Mouse (Mus musculus) lung, postnatal 25 days (tissue): Measurements from ENCODE around the gene Dusp12.
A peak's percentile ranks its signal among the peaks of the same experiment; 100 is the strongest.

Source experiments
- DNase-seq: peaks from one replicate; pipeline ENCODE4 v3.0.0; 2022; ENCODE audit warnings: low spot score

Dusp12 gene

DNA sequence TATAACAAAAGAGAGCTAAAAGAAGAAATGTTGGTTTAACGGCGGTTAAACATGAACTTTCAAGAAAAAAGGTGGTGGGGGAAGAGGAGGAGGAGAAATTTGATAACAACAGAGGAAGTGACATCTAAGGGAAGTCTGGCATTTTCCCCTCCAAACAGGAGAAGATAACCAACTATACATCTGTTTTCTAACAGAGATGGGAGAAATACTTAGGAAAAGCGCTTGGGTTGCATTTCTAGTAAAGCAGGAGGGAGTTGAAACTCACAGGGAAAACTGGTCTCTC, 23.0 kb downstream of the Dusp12 start:
- DNase-seq = no peak

DNA sequence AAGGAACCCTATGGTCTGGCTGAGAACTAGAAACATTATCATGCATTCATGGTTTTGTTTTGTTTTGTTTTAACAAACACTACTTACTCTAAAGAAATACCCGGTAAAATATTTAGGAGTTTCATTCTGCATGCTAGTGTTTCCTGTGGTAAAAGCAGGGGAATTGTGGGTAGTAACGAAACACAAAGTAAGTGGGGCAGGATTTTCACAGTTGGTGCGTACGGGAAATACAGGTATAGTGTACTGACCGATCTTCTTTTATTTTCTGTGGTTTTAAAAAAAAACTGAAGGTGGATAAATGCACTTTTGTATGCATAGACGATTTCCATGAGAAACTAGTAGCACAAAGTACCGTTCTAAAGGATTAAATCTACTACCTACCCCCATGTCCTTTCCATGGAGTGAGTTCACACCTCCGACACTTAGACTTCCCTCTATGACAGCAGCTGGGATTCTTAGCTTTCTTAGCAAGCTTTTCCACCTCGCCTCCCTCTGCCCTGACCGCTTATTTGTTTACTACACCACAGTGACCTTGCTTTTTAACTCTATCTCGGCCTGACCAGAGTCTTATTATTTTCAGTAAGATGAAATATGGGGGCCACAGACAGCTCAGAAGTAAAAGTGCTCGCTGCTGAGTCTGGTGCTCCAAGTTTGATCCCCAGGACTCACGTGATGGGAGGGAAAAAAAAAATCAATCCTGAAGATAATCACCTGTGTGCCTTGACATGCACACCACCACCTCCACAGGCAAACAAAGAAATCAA, 23.5 kb downstream of the Dusp12 start:
- no peak for DNase-seq

DNA sequence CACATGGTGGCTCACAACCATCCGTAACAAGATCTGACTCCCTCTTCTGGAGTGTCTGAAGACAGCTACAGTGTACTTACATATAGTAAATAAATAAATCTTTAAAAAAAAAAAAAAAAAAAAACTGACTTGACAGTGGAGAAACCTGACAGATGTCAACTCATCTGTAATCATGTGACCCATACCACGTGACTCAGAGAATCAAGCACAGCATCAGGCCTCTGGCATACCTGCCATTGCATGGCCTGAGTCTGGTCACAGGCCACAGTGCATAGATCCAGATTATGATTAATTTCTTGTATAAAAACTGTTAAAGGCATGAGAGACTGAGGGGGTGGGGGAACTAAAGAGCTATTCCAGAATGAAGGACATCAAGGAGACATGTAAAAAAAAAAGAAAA, 26.5 kb downstream of the Dusp12 start:
- no peak for DNase-seq

DNA sequence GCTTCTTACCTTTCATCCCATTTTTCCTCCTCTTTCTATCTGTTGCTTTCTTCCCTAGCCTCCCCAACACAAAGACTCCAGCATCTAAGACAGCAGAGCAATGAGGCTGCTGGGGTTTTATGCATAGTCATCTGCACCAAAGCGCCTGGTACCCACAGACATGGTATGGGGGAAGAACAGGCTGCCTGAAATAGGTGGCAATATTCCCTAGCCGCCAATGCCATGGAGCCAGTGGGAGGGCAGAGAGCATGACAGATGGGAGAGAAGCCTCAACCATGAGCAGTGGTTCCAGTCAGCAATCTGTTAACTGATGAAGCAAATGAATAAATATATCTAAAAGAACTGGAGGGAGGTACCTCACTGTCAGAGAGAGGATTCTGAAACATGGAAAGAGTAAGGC, 28.0 kb downstream of the Dusp12 start:
- DNase-seq = no peak

DNA sequence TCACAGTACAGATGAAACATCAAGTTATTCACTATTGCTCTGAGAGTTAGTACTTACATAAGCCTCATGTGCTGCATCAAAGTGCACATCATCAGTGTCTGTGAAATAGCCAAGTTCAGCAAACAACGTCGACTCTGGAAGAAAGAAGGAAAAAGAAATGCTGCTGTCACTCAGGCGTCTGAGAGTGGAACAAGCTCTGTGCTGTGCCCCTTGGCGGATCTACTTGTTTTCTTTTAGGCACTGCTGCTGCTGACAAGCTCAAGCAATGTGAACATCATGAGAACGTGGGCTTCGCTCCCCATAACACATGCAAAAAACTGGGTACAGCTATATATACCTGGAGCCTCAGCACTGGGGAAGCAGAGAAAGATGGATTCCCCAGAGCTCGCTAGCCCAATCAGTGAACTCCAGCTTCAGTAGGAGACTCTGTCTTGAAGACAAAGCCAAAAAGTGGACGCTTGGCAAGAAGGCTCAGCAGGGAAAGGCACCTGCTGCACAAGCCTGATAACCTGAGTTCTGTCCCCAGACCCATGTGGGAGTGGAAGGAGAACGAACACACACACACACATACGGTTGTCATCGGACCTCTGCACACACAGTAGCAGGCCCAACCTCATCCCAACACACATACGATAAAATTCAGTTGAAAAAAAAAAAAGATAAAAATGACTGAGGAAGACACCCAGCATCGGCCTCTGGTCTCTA, 30.1 kb downstream of the Dusp12 start:
- peak; percentile 43 for DNase-seq

DNA sequence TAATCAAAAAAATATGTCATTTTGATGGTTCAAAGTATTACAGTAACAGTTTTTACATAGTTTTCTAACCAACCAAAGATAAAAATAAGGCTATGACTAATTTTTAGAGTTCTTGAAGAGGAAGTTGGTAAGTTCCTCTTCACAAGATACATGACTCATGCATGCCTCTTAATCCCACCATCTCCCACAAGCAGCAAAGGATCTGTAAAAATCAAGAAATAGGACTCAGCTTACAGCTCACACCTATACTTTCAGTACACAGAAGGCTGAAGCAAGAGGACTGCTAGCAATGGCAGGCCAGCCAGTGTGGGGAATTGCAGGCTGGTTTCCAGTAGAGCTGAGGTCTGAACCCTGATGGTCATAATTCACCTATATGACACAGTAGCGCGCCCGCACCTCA, 31.7 kb downstream of the Dusp12 start:
- no peak for DNase-seq

DNA sequence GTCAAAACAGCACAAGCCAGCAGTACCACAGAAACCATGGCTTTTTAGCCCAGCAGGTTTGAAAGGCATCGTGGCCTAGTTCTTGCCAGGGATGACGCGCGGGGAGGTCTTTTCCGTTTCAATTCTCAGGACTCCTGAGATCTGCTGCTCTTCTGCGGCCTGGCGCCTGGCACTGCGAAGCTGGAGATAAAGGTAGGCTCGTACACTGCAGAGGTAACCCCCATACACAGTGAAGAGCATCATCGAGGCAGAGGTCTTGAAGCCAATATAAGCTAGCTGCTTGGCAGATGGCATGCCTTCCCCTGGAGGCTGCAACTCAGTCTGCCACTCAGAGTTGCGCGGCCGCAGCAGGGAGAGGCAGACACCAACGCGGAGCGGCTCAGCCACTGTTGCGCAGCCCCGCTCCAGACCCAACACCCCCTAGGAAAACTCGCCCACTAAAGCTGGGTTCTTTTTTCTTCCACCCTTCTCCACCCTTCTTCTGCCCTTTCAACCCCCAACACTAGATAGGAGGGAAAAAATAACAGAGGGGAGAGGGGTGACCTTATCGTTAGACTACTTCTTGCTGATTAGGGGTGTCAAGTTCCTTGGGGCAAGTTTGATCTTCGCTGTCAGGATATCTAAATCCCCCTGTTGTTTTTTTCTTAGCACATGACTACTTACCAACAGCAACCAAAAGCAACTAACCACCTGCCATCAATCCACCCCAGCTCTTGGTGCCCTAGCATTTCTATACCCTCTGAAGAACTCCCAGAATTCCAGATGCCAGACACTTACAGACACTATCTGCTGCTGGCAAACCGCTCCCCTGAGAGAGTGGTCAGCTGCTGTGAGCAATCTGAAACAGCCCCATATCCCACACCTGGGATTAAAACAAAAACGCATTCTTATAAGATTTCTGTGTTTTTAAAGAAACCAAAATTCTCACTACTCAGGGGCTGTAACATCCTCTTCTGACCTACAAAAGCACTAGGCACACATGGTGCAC, 34.4 kb downstream of the Dusp12 start:
- DNase-seq = no peak

DNA sequence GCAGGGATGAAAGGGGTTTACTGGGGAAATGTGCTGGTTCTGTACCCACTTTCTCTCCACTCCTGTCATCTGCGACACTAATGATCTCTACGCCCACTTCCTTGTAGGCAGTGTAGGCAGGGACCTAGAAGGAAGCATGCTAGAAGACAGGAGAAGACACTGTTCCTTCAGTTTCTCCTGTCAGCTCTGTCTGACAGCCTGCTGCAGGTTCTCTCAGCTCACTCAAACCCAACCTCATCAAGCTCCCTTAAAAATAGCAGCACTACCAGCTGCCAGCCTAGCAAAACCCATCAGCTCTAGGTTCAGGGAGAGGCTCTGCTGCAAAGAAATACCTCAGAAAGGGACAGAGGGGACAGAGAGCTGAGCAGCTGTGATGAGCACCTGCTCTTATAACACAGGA, 35.3 kb downstream of the Dusp12 start:
- no peak for DNase-seq

DNA sequence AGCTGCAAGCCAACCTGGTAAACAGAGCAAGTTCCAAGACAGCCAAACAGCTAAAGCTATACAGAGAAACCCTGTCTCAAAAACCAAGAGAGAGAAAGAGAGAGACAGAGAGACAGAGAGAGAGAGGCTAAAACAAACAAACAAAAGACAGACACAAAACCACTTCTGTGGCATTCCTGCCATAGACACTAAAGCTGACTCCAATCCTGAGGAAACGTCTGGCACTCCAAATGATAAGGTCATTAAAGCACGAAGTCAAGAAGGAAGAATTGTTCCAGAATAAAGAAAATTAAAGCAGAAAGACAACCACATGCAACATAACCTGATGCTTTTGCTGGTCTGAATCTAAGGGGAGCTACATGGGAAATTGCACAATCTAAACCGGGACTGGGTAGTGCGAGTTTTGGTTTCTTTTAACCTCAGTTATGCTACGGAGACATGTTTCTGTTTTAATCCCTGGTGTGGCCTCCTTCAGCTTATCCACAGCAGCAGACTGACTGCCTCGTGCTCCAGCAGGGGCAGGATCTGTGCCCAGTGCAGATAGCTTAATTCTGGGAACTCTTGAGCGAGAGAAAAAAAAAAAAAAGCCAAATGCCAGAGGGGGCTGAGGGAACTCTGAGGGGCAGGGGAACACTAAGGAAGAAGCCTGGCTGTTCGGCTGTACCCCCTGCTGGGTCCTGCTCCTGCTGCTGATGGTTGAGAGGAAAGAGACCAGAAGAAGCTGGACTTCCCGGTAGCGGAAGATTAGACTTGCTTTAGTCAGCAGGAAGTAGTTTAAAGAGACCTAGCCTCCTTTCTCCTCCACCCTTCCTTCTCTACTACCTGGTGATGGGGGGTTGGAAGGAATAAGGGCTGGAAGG, 39.7 kb downstream of the Dusp12 start:
- no peak for DNase-seq

DNA sequence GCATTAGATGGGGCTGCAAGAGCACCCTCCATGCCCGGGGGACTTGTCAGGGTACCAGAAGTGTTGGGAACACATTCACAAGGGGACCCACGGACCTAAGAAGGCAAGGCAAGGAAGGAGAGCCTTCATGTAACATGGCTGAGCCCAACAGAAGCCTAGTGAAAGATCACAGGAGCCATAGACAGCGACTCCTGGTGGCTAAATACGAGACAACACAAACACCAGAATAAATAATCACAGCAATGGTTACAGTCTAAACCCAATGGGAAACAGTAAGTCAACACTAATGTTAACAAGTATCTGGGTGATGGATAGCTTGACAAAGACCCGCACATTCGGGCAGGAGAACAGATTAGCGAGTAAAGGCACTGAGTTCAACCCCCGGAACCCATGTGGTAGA, 41.0 kb downstream of the Dusp12 start:
- no peak for DNase-seq

DNA sequence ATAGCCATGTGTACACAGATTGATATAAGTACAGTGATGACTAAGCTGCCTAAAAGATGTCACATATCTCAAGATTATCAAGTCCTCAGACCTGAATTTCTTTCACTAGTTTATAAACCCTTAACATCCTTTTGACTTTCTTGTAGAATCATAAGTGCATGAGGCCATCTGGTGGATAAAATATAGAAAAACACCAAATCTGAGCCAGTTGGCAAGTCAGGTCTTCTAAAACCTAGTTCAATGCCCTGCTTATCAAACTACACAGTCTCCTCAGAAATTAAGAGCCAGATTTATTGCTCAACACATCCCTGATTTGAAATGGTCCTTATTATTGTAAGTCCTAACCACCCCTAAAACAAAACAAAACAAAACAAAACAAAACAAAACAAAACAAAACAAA, 45.7 kb downstream of the Dusp12 start:
- peak; percentile 51 for DNase-seq

DNA sequence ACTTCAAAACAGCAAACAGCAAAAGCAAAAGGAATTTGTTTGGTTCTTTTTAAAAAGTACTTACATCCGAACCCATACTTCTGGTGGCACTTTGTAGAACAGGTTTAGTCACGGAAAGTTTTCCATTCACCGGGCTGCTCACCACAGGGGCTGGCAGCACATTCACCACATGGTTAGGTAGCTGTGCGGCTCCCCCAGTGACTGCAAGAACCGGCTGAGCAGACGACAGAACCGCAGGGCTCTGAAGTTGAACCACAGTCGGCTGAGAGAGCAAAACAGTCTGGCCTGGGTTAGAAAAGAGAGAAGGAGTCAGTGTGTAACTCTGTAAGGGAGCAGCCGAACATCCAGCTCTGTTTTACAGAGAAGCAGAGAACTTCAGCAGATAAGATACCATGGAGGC, 50.6 kb downstream of the Dusp12 start:
- peak; percentile 21 for DNase-seq

DNA sequence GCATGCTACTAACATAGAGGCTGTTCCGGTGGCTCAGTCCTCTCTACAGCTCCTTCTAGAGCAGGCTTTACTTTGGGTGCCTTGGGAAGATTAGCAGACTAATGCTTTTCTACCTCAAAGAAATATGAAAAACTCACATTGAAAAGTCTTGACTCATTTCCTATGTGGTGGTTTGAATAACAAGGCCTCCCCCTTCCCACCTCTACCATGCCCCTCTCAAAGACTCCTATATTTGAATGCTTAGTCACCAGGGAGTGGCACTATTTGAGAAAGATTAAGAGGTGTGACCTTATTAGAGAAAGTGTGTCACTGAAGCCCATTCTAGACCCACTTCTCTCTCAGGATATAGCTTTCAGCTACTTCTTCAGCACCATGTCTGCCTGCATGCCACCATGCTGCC, 55.6 kb downstream of the Dusp12 start:
- DNase-seq = no peak

DNA sequence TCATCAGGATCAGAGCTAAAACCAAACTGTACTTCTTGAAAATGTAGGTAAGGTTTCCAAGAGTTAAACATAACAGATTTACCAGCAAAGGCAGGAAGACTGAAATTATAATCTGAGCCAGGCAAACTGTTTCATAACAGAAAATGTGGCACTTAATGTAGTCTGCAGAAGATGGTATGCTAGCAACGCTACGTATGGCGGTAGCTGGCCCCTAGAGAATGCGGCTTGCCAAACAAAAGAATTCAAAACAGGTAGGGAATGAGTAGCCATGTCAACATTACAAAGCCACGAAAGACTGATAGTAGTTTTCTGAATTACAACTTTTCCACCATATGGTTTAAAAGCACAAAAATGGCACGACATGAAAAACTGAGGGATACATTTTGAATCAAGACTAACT, 56.0 kb downstream of the Dusp12 start:
- DNase-seq = peak; percentile 33
